Mouse (Mus musculus): Measurements from ENCODE around the gene Rps6ka4.

- TF ChIP-seq CTCF (IDR thresholded peaks at IDR 0.05) (no peak), POLR2A (IDR thresholded peaks at IDR 0.05; ENCODE audit: insufficient read depth, low read depth, low read length) (no peak), EP300 (IDR thresholded peaks at IDR 0.05; ENCODE audit: insufficient read depth, low read depth, low read length) (no peak)
These were observed 21.2 kb downstream of the Rps6ka4 start for GRCm38 (mm10) chr19:6819143-6819827.
